8 mouse cellular contexts compared by ENCODE assay signal in genomic region chr14:24067657-24068056, GRCm38 (mm10). TPM values are rescaled to one million over a fixed set of nuclear protein-coding genes. Genes with fewer than 3 reads are reported as not detected.
DNase-seq lines count a peak whose midpoint lies in the region; ATAC-seq lines count a peak whose summit lies in the region.

No protein-coding gene starts in this region.

- no peak overlapping the region for H3K27ac ChIP-seq in midbrain, embryonic 14.5 days (replicated peaks; ENCODE audit: low read depth, low read length)
- no peak overlapping the region for H3K27ac ChIP-seq in midbrain, embryonic 16.5 days (ENCODE audit: low read length)
- H3K27ac ChIP-seq in liver, embryonic 13.5 days = no peak overlapping the region

- no peaks in the 10 kb centered on the region for H3K4me1 ChIP-seq in midbrain, embryonic 14.5 days (ENCODE audit: control insufficient read depth, insufficient read depth, low read length)
- H3K4me1 ChIP-seq in midbrain, embryonic 16.5 days (ENCODE audit: control insufficient read depth, insufficient read depth, low read length) = no peaks in the 10 kb centered on the region
- no peaks in the 10 kb centered on the region for H3K4me1 ChIP-seq in liver, embryonic 13.5 days (replicated peaks)

- no peaks in the 10 kb centered on the region for H3K36me3 ChIP-seq in midbrain, embryonic 14.5 days (ENCODE audit: control insufficient read depth, insufficient read depth, low read length)
- no peaks in the 10 kb centered on the region for H3K36me3 ChIP-seq in midbrain, embryonic 16.5 days (ENCODE audit: control insufficient read depth, insufficient read depth, low read length)
- H3K36me3 ChIP-seq in liver, embryonic 13.5 days = no peaks in the 10 kb centered on the region

- no peak overlapping the region for H3K4me2 ChIP-seq in midbrain, embryonic 14.5 days (ENCODE audit: low read length)
- H3K4me2 ChIP-seq in midbrain, embryonic 16.5 days (ENCODE audit: low read length) = no peak overlapping the region
- H3K4me2 ChIP-seq in liver, embryonic 13.5 days = no peak overlapping the region

- WGBS in midbrain, embryonic 14.5 days = 48% methylated on average over 6 of the region's 6 CpGs
- 42% methylated on average over 6 of the region's 6 CpGs for WGBS in midbrain, embryonic 16.5 days
- WGBS in liver, embryonic 13.5 days (ENCODE audit: insufficient replicate concordance) = 31% methylated on average over 6 of the region's 6 CpGs

- no peaks in the 10 kb centered on the region for H3K9me3 ChIP-seq in midbrain, embryonic 14.5 days (ENCODE audit: control insufficient read depth, low read length)
- H3K9me3 ChIP-seq in midbrain, embryonic 16.5 days (replicated peaks; ENCODE audit: control insufficient read depth, low read length, poor library complexity, severe bottlenecking) = no peaks in the 10 kb centered on the region
- no peaks in the 10 kb centered on the region for H3K9me3 ChIP-seq in liver, embryonic 13.5 days (replicated peaks)

- no peaks in the 10 kb centered on the region for H3K27me3 ChIP-seq in midbrain, embryonic 14.5 days (ENCODE audit: control insufficient read depth, insufficient read depth, low read length)
- H3K27me3 ChIP-seq in midbrain, embryonic 16.5 days (ENCODE audit: control insufficient read depth, insufficient read depth, low read depth, low read length) = no peaks in the 10 kb centered on the region
- no peaks in the 10 kb centered on the region for H3K27me3 ChIP-seq in liver, embryonic 13.5 days

- no peak overlapping the region for H3K9ac ChIP-seq in midbrain, embryonic 14.5 days (replicated peaks; ENCODE audit: low read length)
- H3K9ac ChIP-seq in midbrain, embryonic 16.5 days (ENCODE audit: low read depth, low read length) = no peak overlapping the region
- no peak overlapping the region for H3K9ac ChIP-seq in liver, embryonic 13.5 days

- no peak overlapping the region for H3K4me3 ChIP-seq in midbrain, embryonic 14.5 days (replicated peaks; ENCODE audit: low read depth, low read length)
- H3K4me3 ChIP-seq in midbrain, embryonic 16.5 days (ENCODE audit: low read depth, low read length) = no peak overlapping the region
- no peak overlapping the region for H3K4me3 ChIP-seq in liver, embryonic 13.5 days (replicated peaks)

- no peak for ATAC-seq in midbrain, embryonic 14.5 days (ENCODE audit: low FRiP score, low TSS enrichment)
- no peak for ATAC-seq in midbrain, embryonic 16.5 days
- ATAC-seq in erythroblast, adult 5-6 weeks (replicated peaks; ENCODE audit: low FRiP score, poor library complexity, severe bottlenecking) = peak; percentile 60; the same call in 1 of the 2 replicates
- no peak for ATAC-seq in liver, embryonic 13.5 days (ENCODE audit: low read depth)

- peak; percentile 77 for DNase-seq in midbrain, embryonic 14.5 days
- peak; percentile 47 to 61 for DNase-seq in adrenal gland, postnatal 4 days (ENCODE audit: low spot score in 2 of 2)
- DNase-seq in kidney, postnatal 14 days = peak; percentile 77
- DNase-seq in liver, embryonic 13.5 days = peak; percentile 14
- DNase-seq in right cerebral cortex, postnatal 36 days (ENCODE audit: low spot score in 2 of 2) = peak; percentile 22 to 39
- DNase-seq in thymus, postnatal 0 days (ENCODE audit: low spot score) = no peak

RNA-seq across cellular contexts. Expression of gene Kcnma1, which starts 53.4 kb away (rescaled TPM):
- 17.8 and 18.3 TPM in 2 replicates for polyA plus RNA-seq in midbrain, embryonic 14.5 days (2014; fragmentation: Nextera tagmentation; extraction: Ambion mirVana)
- 18.4 and 23.9 TPM in 2 replicates for polyA plus RNA-seq in midbrain, embryonic 16.5 days (2015; fragmentation: Nextera tagmentation; extraction: Ambion mirVana)
- 10 to 100 TPM; 54.2 to 57.4 TPM for total RNA-seq in adrenal gland, postnatal 4 days (2021)
- total RNA-seq in erythroblast, adult 5-6 weeks (2015; ENCODE audit: low replicate concordance) = not detected in 2 replicates
- not detected in 2 replicates for total RNA-seq in erythroblast, adult 5-6 weeks (2017; ENCODE audit: low replicate concordance)
- polyA plus RNA-seq in liver, embryonic 13.5 days (2015; fragmentation: Nextera tagmentation; extraction: Ambion mirVana) = 0.03 TPM in 1 of 2 replicates, not detected in the other
- 2.4 TPM in 2 replicates for polyA plus RNA-seq in thymus, postnatal 0 days (2015; fragmentation: Nextera tagmentation; extraction: Ambion mirVana)
